Mouse (Mus musculus) gastrocnemius, postnatal 36 days (tissue): Measurements from ENCODE around the gene Mmp1b. TPM values are rescaled to one million over a fixed set of nuclear protein-coding genes. Genes with fewer than 3 reads are reported as not detected.
"Not testable (repeated sequence)": the region's sequence is repeated elsewhere in the genome, so short reads cannot be mapped to it uniquely, and the experiment has no call there.

ENCODE experiments used
- DNase-seq, 2 experiments: peaks; one replicate each; pipeline ENCODE4 v3.0.0; 2022
- intact Hi-C: fragments of 180-260 bp; cut with DNase I; formaldehyde crosslinking; loops from one replicate; pipeline ENCODE4 v1.15.1; 2025
- long read RNA-seq, 2 experiments: library from polyadenylated mRNA; stranded (forward); transcript quantifications; one replicate each; pipeline ENCODE4 v2.0.0; 2021
- total RNA-seq, 2 experiments: library from RNA; stranded (reverse); gene quantifications; 2 replicates each; pipeline ENCODE4 v1.2.3; 2021

Mmp1b gene
- total RNA-seq, result not detected
- long read RNA-seq, experiment 1, result 0 reads
- long read RNA-seq, experiment 2, result 0 reads

GRCm38 (mm10) chr9:7387947-7388346, at the start of gene Mmp1b:
TSS of gene Mmp1b (minus strand) at chr9:7388047.
- DNase-seq, result no peak
- intact Hi-C loops, result no loop called here

- intact Hi-C loops, DNase-seq: not testable (repeated sequence)
Measured at GRCm38 (mm10) chr9:7396556-7396955, 8.7 kb upstream of the Mmp1b start.

GRCm38 (mm10) chr9:7354535-7354934, 33.3 kb downstream of the Mmp1b start:
- no peak for DNase-seq
- intact Hi-C loops, result no loop called here

DNA sequence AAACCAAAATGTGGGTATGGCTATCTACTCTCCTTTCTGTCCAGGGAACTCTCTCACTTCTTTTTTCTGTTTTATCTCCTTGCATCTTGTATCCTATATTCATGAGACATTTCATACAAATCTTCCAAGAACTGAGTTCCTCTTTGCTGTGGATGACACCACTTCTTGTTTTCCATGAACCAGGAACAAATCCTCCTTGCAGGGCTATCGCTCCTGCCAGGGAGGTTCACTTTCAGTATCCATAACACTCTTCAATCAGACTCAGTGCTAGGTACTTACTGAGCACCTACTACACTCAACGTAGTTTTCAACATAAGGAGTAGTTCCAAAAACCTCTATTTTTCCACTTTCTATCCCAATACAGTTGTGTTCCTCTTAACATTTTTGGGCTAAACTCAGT, 42.3 kb downstream of the Mmp1b start:
- no peak for DNase-seq
- intact Hi-C loops, result no loop called here

DNA sequence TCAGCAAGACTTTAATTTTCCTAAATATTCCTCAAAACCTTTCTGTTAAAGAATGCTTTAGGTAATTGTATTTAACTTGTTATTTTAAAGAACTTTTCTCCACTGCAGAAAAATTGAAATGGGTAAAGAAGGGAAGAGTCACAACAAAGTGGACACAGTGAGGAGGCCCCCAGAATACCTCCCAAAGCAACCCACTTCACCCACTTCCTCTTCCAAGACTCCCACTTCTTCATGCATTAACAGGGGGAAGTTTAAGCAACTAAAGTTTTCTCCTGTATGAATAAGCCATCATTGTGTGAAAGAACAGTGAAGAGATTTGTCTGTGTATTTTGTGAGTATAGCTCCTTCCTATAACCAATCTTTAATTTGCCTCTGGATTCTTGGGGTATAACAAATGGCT, 43.7 kb downstream of the Mmp1b start, which contains the start of gene Mmp12:
Gene Mmp12, plus strand, starts transcription at position 275 of the 400 bp plus-strand sequence.
- no peak for DNase-seq
- intact Hi-C loops, result no loop called here

GRCm38 (mm10) chr9:7336740-7337483, 50.9 kb downstream of the Mmp1b start:
- intact Hi-C loops, result no loop called here

DNA sequence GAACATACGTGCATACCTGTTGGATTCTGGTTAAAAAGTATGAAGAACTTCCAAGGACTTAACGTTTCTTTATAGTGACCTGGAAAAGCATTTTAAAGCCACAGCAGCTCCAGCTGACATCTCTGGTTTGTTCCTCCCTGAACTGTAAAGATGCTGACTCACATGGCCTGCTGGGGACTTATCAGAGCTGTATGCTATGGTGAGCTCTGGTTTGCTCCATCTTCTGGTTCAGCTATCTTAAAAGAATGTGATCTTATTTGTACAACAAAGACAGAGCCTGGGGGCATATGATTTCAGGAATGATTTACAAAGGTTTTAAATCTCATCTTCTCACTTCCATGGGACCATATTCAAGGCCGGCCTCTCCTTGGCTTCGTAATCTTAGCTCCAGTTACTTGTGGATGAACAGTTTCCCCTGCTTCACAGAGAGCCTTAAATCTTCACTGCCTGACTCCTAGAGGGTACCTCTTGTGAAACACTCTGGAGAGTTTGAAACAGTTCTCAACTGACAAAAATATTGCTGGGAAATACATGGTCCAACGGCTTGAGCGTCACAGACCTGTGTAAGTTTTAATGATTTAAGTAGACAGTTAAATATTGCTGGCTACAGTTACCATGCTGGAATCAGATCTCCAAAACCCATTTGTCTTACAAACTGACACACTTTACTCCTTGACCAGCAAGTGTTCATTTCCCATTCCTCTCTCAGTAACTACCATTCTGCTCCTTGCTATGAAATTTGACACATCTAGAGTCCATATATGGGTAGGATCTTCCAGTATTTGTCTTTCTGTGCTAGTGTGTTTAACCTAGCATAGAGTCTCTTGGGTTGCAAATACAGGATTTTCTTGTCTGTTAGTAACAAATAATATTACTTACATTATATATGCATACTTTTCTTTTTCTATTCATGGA, 51.8 kb downstream of the Mmp1b start:
- intact Hi-C loops, result no loop called here
- no peak for DNase-seq

More at GRCm38 (mm10) chr9:7336740-7337483, 50.9 kb downstream of the Mmp1b start:
- DNase-seq, result no peak

DNA sequence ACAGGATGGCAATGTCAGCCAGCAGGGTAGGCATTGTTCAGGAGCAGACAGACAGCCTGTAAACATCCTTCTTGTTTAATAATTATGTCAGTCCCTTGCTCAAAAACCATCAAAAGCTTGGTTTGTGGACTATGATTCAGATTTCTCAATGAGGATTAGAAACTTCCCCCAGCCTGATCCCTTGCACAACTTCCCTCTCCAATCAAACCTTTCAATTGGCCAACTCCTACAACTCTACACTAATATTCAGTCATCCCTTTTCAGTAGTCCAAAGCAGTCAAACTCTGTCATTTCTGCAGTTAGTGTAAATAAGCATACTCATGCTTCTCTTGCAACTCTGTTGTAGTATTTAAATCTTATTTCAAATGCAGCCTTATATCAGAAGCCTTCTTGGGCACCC, 56.0 kb downstream of the Mmp1b start:
- intact Hi-C loops, result no loop called here
- DNase-seq, result no peak

Other genes with a start within 250 kb of the Mmp1b start
- 1 to 10 TPM; 1.3 to 1.7 TPM for gene Dync2h1, start 203.6 kb downstream of the Mmp1b start, total RNA-seq
- gene Dcun1d5, start 203.5 kb downstream of the Mmp1b start, total RNA-seq, result 10 to 100 TPM; 71.0 to 71.2 TPM
- gene Mmp13, start 115.5 kb downstream of the Mmp1b start, total RNA-seq, result not detected
- not detected for gene Mmp12, start 43.7 kb downstream of the Mmp1b start, total RNA-seq
- gene Mmp3, start 57.8 kb upstream of the Mmp1b start, total RNA-seq, result under 1 TPM; 0.15 to 0.18 TPM
- not detected for gene Mmp10, start 114.3 kb upstream of the Mmp1b start, total RNA-seq
- gene Mmp8, start 170.4 kb upstream of the Mmp1b start, total RNA-seq, result not detected
- under 1 TPM; 0.25 to 0.28 TPM for gene Mmp27, start 183.3 kb upstream of the Mmp1b start, total RNA-seq
- not detected for gene Mmp20, start 240.2 kb upstream of the Mmp1b start, total RNA-seq